Mouse (Mus musculus): ENCODE data around the gene Tas2r122. TPM values are rescaled to one million over a fixed set of nuclear protein-coding genes. Genes with fewer than 3 reads are reported as not detected.

The Tas2r122 gene
- not detected in 4 replicates for total RNA-seq (2023; ENCODE audit: inconsistent age)

GRCm38 (mm10) chr6:132711828-132712227, at the start of gene Tas2r122:
Gene Tas2r122 (minus strand): TSS chr6:132711928.

DNA sequence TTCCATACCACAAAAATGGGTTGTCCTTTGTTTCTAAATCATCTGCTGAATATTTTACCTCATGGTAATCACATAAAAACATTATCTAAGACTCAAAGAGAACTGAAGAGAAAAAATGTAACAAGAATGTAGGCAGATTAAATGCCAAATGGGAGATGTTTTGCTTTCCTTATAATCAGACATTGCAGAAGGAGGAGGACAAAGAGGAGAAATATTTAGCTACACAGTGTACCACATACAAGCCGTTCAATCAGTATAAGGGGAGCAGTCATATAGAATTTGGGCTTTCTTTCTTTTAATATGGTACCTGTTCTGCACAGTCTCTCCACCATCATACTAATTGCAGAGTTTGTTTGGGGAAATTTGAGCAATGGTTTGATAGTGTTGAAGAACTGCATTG, 42.7 kb upstream of the Tas2r122 start, which contains the start of gene Tas2r124:
Gene Tas2r124, plus strand, starts transcription at position 301 of the 400 bp plus-strand sequence.

GRCm38 (mm10) chr6:132737935-132738334, 26.2 kb upstream of the Tas2r122 start, which contains the start of gene Tas2r115:
Gene Tas2r115 (minus strand): TSS chr6:132738035.

DNA sequence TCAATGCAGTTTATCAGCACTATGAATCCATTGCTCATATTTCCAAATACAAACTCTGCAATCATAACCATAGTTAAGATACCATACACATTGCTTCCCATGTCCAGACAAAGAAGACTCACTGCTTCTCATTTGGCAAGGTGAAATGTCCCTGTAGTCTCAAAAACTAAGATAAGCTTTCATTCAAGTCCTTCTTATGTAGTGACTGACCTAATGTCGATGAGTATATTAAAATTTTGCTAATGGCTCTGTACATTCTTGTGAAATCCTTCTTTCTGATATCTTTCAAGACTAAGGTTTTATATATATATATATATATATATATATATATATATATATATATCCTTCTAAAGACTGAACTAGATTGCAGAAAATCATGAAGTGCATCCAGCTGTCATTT, 10.8 kb downstream of the Tas2r122 start, which contains the start of gene Tas2r121:
Gene Tas2r121, minus strand, starts transcription at position 101 of the 400 bp plus-strand sequence.

Other genes with a start within 250 kb of the Tas2r122 start
- gene Prh1, start 142.1 kb downstream of the Tas2r122 start, total RNA-seq (2023; ENCODE audit: inconsistent age) = not detected in 4 replicates
- not detected in 4 replicates for gene Prp2, start 116.0 kb downstream of the Tas2r122 start, total RNA-seq (2023; ENCODE audit: inconsistent age)
- not detected in 4 replicates for gene A630073D07Rik, start 60.4 kb downstream of the Tas2r122 start, total RNA-seq (2023; ENCODE audit: inconsistent age)
- not detected in 4 replicates for gene Tas2r120, start 55.0 kb downstream of the Tas2r122 start, total RNA-seq (2023; ENCODE audit: inconsistent age)
- gene Tas2r121, start 10.9 kb downstream of the Tas2r122 start, total RNA-seq (2023; ENCODE audit: inconsistent age) = not detected in 4 replicates
- gene Tas2r115, start 26.1 kb upstream of the Tas2r122 start, total RNA-seq (2023; ENCODE audit: inconsistent age) = not detected in 4 replicates
- gene Tas2r124, start 42.8 kb upstream of the Tas2r122 start, total RNA-seq (2023; ENCODE audit: inconsistent age) = not detected in 4 replicates
- not detected in 4 replicates for gene Tas2r102, start 50.2 kb upstream of the Tas2r122 start, total RNA-seq (2023; ENCODE audit: inconsistent age)
- gene Tas2r136, start 66.2 kb upstream of the Tas2r122 start, total RNA-seq (2023; ENCODE audit: inconsistent age) = not detected in 4 replicates
- gene Tas2r117, start 90.9 kb upstream of the Tas2r122 start, total RNA-seq (2023; ENCODE audit: inconsistent age) = not detected in 4 replicates
- gene Tas2r123, start 135.2 kb upstream of the Tas2r122 start, total RNA-seq (2023; ENCODE audit: inconsistent age) = not detected in 4 replicates
- gene Tas2r116, start 143.5 kb upstream of the Tas2r122 start, total RNA-seq (2023; ENCODE audit: inconsistent age) = not detected in 4 replicates
- not detected in 4 replicates for gene Tas2r110, start 156.1 kb upstream of the Tas2r122 start, total RNA-seq (2023; ENCODE audit: inconsistent age)
- gene Tas2r113, start 181.1 kb upstream of the Tas2r122 start, total RNA-seq (2023; ENCODE audit: inconsistent age) = not detected in 4 replicates
- not detected in 4 replicates for gene Tas2r125, start 197.7 kb upstream of the Tas2r122 start, total RNA-seq (2023; ENCODE audit: inconsistent age)
- not detected in 4 replicates for gene Tas2r129, start 239.2 kb upstream of the Tas2r122 start, total RNA-seq (2023; ENCODE audit: inconsistent age)
- gene Tas2r131, start 246.0 kb upstream of the Tas2r122 start, total RNA-seq (2023; ENCODE audit: inconsistent age) = not detected in 4 replicates